Mouse (Mus musculus): ENCODE data around the gene Lin52. TPM values are rescaled to one million over a fixed set of nuclear protein-coding genes. Genes with fewer than 3 reads are reported as not detected.

Gene Lin52
- polyA plus RNA-seq, 1 experiment from 2014 or later, result 18.0 TPM

DNA sequence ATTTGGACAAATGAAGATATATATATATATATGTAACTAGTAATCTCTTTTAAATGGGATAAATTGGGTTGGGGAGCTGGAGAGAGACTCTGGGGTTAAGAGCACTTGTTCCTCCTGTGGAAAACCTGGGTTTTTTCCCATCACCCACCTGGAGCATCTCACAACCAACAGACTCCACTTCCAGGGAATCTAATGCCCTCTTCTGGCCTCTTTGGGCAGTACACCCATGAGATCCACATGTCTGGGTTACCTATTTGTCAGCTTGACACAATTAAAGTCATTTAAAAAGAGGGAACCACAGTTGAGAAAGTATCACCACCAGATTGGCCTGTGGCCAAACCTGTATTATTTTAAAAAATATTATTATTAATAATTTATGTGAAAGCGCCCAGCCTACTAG, 65.4 kb downstream of the Lin52 start:
- no peak overlapping the region for H3K4me2 ChIP-seq (ENCODE audit: low read length)
- ATAC-seq (replicated peaks; ENCODE audit: low FRiP score, low TSS enrichment, low read depth), result no peak
- no peaks in the 10 kb centered on the region for H3K27me3 ChIP-seq (replicated peaks; ENCODE audit: control insufficient read depth, insufficient read depth, low read length)
- DNase-seq (ENCODE audit: low spot score), result no peak
- H3K4me1 ChIP-seq (replicated peaks; ENCODE audit: control insufficient read depth, insufficient read depth, low read length), result no peaks in the 10 kb centered on the region
- no peak overlapping the region for H3K4me3 ChIP-seq (ENCODE audit: low read depth, low read length)
- H3K36me3 ChIP-seq (ENCODE audit: control insufficient read depth, insufficient read depth, low read length), result no peaks in the 10 kb centered on the region
- no peak overlapping the region for H3K9ac ChIP-seq (ENCODE audit: low read length)
- WGBS, result 93% methylated on average over 1 of the region's 1 CpGs
- no peak overlapping the region for H3K27ac ChIP-seq (ENCODE audit: low read depth)
- H3K9me3 ChIP-seq (ENCODE audit: control insufficient read depth, low read length), result no peaks in the 10 kb centered on the region

DNA sequence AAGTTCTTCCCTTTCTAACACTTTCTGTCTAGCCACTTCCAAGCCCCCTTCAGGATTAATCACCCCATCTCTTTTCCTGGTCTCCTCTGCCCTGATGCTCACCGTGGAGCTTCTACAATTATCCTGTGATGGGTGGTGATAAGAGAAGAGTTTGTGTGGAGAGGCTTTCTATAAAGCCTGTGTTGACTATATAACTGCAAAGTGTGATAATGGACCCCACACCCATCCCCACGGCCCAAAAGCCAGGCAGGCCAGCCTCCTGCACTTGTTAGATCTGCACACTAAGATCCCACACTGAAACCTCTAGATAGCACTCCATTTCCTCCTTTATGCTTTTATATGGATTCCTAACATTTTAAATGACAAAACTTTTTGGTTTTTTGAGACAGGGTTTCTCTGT, 66.8 kb downstream of the Lin52 start:
- no peak for ATAC-seq (replicated peaks; ENCODE audit: low FRiP score, low TSS enrichment, low read depth)
- no peak overlapping the region for H3K9ac ChIP-seq (ENCODE audit: low read length)
- no peaks in the 10 kb centered on the region for H3K27me3 ChIP-seq (replicated peaks; ENCODE audit: control insufficient read depth, insufficient read depth, low read length)
- no peaks in the 10 kb centered on the region for H3K36me3 ChIP-seq (ENCODE audit: control insufficient read depth, insufficient read depth, low read length)
- WGBS, result 66% methylated on average over 2 of the region's 2 CpGs
- no peak overlapping the region for H3K27ac ChIP-seq (ENCODE audit: low read depth)
- no peak overlapping the region for H3K4me3 ChIP-seq (ENCODE audit: low read depth, low read length)
- no peak overlapping the region for H3K4me2 ChIP-seq (ENCODE audit: low read length)
- no peak for DNase-seq (ENCODE audit: low spot score)
- no peaks in the 10 kb centered on the region for H3K9me3 ChIP-seq (ENCODE audit: control insufficient read depth, low read length)
- H3K4me1 ChIP-seq (replicated peaks; ENCODE audit: control insufficient read depth, insufficient read depth, low read length), result no peaks in the 10 kb centered on the region

DNA sequence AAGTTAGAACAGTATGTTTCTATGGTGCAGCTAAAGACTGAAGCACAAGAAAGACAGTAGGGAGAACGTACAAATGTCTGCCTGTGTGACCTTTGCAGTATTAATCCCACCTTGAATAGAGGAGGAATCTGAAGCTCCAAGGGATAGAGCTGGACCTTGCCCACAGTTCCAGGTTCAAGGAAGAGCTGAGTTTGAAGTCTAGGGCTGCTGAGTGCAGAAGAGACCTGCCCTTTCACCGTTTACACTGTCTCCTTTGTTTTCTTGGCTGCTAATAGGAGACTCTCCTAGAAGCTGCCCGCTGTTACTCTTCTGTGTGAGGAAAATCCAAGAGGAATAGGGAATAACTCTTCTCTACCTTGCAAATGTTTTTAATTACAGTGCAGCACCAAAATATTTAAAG, 72.5 kb downstream of the Lin52 start:
- 56% methylated on average over 3 of the region's 3 CpGs for WGBS
- ATAC-seq (replicated peaks; ENCODE audit: low FRiP score, low TSS enrichment, low read depth) (no peak), DNase-seq (ENCODE audit: low spot score) (no peak)
- H3K9ac ChIP-seq (ENCODE audit: low read length), result no peak overlapping the region
- no peak overlapping the region for H3K27ac ChIP-seq (ENCODE audit: low read depth)
- no peak overlapping the region for H3K4me3 ChIP-seq (ENCODE audit: low read depth, low read length)
- no peaks in the 10 kb centered on the region; the same call in 1 of the 2 replicates for H3K4me1 ChIP-seq (replicated peaks; ENCODE audit: control insufficient read depth, insufficient read depth, low read length)
- H3K4me2 ChIP-seq (ENCODE audit: low read length), result no peak overlapping the region
- 0 out of 2 replicates have a peak, but pooled peaks cover 3% of the 10 kb centered on the region for H3K9me3 ChIP-seq (ENCODE audit: control insufficient read depth, low read length)
- H3K36me3 ChIP-seq (ENCODE audit: control insufficient read depth, insufficient read depth, low read length), result no peaks in the 10 kb centered on the region
- no peaks in the 10 kb centered on the region for H3K27me3 ChIP-seq (replicated peaks; ENCODE audit: control insufficient read depth, insufficient read depth, low read length)

DNA sequence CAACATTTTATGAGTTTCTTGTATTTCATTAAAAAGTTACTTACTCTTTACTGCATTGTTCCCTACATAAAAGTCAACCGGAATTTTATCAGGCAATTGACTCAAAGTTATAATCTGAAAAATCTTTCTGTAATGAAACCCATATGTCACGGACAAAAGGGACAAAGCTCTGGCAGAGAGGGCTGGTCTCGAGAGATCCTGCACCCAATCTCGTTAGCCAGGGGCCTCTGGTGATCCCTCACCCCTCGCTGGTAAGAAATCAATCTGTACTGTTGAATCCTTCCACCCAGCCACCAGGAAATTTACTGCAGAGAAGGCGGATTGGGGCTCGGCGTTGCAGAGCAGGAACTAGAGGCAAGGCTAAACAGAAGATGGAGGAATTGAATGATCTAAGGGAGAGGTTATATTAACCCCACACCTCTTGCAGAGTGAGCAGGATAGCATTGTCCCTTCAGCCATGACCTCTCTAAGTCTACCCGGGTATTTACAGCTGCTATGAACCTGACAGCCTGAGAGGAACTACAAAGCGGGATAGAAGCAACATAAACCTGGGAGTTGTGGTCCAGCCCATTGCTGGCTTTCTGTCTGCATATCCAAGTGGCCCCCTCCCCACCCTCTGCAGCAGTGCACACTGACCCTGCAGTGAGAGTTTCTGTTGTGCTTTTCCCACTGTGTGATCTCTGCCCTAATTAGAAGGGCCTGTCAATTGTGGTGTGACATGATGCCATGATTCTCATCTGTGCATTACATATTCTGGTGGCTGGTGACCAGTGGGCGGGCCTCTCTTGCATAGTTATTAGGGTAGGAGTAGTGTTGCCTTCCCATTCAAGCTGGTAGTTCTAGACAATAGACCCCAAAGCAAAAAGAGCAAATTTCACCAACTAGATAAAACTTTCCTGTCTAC, 73.2 kb downstream of the Lin52 start:
- Histone ChIP-seq H3K4me1 (replicated peaks; ENCODE audit: control insufficient read depth, insufficient read depth, low read length) (no peaks in the 10 kb centered on the region; the same call in 1 of the 2 replicates), H3K9me3 (ENCODE audit: control insufficient read depth, low read length) (0 out of 2 replicates have a peak, but pooled peaks cover 3% of the 10 kb centered on the region), H3K9ac (ENCODE audit: low read length) (no peak overlapping the region), H3K27me3 (replicated peaks; ENCODE audit: control insufficient read depth, insufficient read depth, low read length) (no peaks in the 10 kb centered on the region), H3K36me3 (ENCODE audit: control insufficient read depth, insufficient read depth, low read length) (no peaks in the 10 kb centered on the region), H3K4me2 (ENCODE audit: low read length) (no peak overlapping the region), H3K27ac (ENCODE audit: low read depth) (no peak overlapping the region), H3K4me3 (ENCODE audit: low read depth, low read length) (no peak overlapping the region)
- DNase-seq (ENCODE audit: low spot score) (no peak), ATAC-seq (replicated peaks; ENCODE audit: low FRiP score, low TSS enrichment, low read depth) (no peak)
- WGBS, result 57% methylated on average over 11 of the region's 11 CpGs

DNA sequence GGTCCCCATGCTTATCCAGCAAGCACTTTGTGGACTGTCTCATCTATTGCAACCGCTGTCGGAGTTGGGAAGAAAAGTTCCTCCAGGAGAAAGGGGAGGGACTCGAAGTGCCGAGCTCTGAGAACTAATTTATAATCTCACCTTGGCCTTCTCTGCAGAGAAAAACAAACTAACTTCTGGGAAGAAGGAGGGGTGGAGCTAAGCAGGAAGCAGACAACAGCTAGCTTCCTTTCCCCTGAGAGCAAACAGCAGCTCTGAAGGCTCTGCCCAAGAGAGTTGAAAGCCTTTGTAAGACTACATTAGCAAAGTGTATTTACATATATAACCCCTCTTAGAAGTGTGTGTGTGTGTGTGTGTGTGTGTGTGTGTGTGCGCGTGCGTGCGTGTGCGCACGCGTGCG, 74.2 kb downstream of the Lin52 start:
- H3K4me1 ChIP-seq (replicated peaks; ENCODE audit: control insufficient read depth, insufficient read depth, low read length), result no peaks in the 10 kb centered on the region; the same call in 1 of the 2 replicates
- H3K27me3 ChIP-seq (replicated peaks; ENCODE audit: control insufficient read depth, insufficient read depth, low read length), result no peaks in the 10 kb centered on the region
- no peak overlapping the region for H3K27ac ChIP-seq (ENCODE audit: low read depth)
- H3K9ac ChIP-seq (ENCODE audit: low read length), result no peak overlapping the region
- WGBS, result 79% methylated on average over 12 of the region's 12 CpGs
- no peak overlapping the region for H3K4me2 ChIP-seq (ENCODE audit: low read length)
- DNase-seq (ENCODE audit: low spot score) (no peak), ATAC-seq (replicated peaks; ENCODE audit: low FRiP score, low TSS enrichment, low read depth) (no peak)
- H3K9me3 ChIP-seq (ENCODE audit: control insufficient read depth, low read length), result 0 out of 2 replicates have a peak, but pooled peaks cover 3% of the 10 kb centered on the region
- no peak overlapping the region for H3K4me3 ChIP-seq (ENCODE audit: low read depth, low read length)
- 0 out of 2 replicates have a peak, but pooled peaks cover 2% of the 10 kb centered on the region for H3K36me3 ChIP-seq (ENCODE audit: control insufficient read depth, insufficient read depth, low read length)

DNA sequence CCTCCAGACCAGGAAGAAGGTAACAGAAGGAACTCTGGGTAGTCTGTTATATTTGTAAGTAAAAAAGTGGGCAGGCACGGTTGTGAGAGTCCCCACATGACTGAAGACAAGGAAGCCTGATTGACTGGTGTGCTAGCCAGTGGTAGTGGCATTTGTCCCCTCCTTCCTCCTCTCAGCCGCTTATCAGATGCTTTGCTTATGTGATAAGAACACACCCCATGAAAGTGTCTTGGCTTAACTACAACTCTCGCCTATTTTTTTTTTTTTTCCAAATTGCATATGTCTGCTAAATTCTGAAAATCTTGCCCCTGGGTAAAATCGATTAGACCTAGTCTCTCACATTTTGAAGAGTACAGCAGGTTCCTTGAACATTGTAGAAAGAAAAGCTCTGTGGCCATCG, 79.2 kb downstream of the Lin52 start:
- H3K27ac ChIP-seq (ENCODE audit: low read depth), result no peak overlapping the region
- ATAC-seq (replicated peaks; ENCODE audit: low FRiP score, low TSS enrichment, low read depth) (no peak), DNase-seq (ENCODE audit: low spot score) (no peak)
- H3K27me3 ChIP-seq (replicated peaks; ENCODE audit: control insufficient read depth, insufficient read depth, low read length), result no peaks in the 10 kb centered on the region
- H3K4me2 ChIP-seq (ENCODE audit: low read length), result no peak overlapping the region
- no peak overlapping the region for H3K4me3 ChIP-seq (ENCODE audit: low read depth, low read length)
- H3K9me3 ChIP-seq (ENCODE audit: control insufficient read depth, low read length), result 0 out of 2 replicates have a peak, but pooled peaks cover 3% of the 10 kb centered on the region
- H3K9ac ChIP-seq (ENCODE audit: low read length), result no peak overlapping the region
- H3K36me3 ChIP-seq (ENCODE audit: control insufficient read depth, insufficient read depth, low read length), result peaks cover 15% of the 10 kb centered on the region
- no peaks in the 10 kb centered on the region for H3K4me1 ChIP-seq (replicated peaks; ENCODE audit: control insufficient read depth, insufficient read depth, low read length)
- 77% methylated on average over 5 of the region's 5 CpGs for WGBS

DNA sequence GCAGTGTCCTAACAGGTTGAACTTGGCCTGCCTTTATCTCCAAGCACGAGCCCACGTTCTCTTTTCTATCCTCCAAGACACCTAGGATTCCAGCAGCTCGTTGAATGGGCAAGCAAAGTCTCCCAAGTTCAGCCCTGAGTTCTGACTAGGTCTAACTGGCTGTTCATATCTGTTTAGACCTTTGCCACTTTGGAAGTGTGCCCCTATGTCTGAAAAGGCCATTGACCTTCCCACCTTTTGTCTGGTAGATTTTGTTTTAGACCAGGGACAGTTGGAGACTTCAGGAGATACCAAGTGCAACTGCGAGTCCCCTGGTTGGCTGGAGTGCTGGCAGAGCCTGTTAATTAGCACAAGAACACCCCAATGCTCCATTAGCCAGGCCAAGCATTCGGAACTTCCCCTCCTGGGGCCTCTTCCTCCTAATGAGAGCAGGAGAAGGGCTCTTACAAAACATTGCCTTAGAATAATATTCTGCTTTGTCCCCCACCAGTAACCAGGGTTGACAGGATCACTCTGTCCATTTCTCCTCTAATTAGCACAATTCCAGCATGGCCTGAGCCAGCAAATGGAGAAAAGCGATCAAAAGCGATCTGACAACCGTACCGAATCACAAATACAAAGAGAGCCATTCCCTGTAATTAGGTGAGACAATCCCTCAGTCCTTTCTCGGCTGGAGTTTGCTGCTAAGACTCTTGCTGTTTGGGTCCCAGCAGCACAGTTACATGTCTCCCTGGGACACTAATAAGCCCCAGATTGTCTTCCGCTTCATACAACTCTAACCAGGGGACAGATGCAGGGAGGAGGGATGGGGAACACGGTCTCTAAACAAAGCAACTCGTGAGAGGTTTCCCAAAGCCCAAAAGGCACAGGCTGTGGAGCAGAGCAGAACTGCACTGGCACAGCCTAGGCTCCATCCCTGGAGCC, 80.9 kb downstream of the Lin52 start:
- no peaks in the 10 kb centered on the region for H3K27me3 ChIP-seq (replicated peaks; ENCODE audit: control insufficient read depth, insufficient read depth, low read length)
- H3K4me1 ChIP-seq (replicated peaks; ENCODE audit: control insufficient read depth, insufficient read depth, low read length), result no peaks in the 10 kb centered on the region
- H3K27ac ChIP-seq (ENCODE audit: low read depth), result no peak overlapping the region
- no peak overlapping the region for H3K4me3 ChIP-seq (ENCODE audit: low read depth, low read length)
- peaks cover 15% of the 10 kb centered on the region for H3K36me3 ChIP-seq (ENCODE audit: control insufficient read depth, insufficient read depth, low read length)
- no peaks in the 10 kb centered on the region for H3K9me3 ChIP-seq (ENCODE audit: control insufficient read depth, low read length)
- ATAC-seq (replicated peaks; ENCODE audit: low FRiP score, low TSS enrichment, low read depth) (no peak), DNase-seq (ENCODE audit: low spot score) (no peak)
- H3K9ac ChIP-seq (ENCODE audit: low read length), result no peak overlapping the region
- 83% methylated on average over 13 of the region's 13 CpGs for WGBS
- H3K4me2 ChIP-seq (ENCODE audit: low read length), result no peak overlapping the region

DNA sequence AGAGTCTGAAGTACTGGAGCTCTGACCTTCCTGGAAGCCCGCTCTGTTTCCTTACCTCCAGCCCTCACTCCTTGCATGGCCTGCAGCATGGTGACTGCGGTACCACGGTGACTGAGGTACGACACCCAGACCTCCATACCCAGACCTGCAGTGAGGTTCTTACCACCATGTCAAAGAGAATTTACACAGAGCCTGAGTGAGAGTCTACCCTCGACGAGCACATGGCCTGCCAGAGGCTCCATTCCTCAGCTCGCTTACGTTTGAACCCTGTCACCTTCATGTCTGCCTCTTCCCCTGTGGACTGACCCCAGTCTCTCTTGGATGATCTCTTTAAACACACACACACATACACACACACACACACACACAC, 81.6 kb downstream of the Lin52 start:
- 77% methylated on average over 8 of the region's 8 CpGs for WGBS
- H3K9ac ChIP-seq (ENCODE audit: low read length), result no peak overlapping the region
- no peaks in the 10 kb centered on the region for H3K27me3 ChIP-seq (replicated peaks; ENCODE audit: control insufficient read depth, insufficient read depth, low read length)
- DNase-seq (ENCODE audit: low spot score) (no peak), ATAC-seq (replicated peaks; ENCODE audit: low FRiP score, low TSS enrichment, low read depth) (no peak)
- H3K27ac ChIP-seq (ENCODE audit: low read depth), result no peak overlapping the region
- no peaks in the 10 kb centered on the region for H3K4me1 ChIP-seq (replicated peaks; ENCODE audit: control insufficient read depth, insufficient read depth, low read length)
- no peaks in the 10 kb centered on the region for H3K9me3 ChIP-seq (ENCODE audit: control insufficient read depth, low read length)
- no peak overlapping the region for H3K4me3 ChIP-seq (ENCODE audit: low read depth, low read length)
- H3K36me3 ChIP-seq (ENCODE audit: control insufficient read depth, insufficient read depth, low read length), result peaks cover 15% of the 10 kb centered on the region
- H3K4me2 ChIP-seq (ENCODE audit: low read length), result no peak overlapping the region
